Mouse (Mus musculus): ENCODE results near the gene 1810049J17Rik. TPM values are rescaled to one million over a fixed set of nuclear protein-coding genes. Genes with fewer than 3 reads are reported as not detected.

1810049J17Rik gene
- total and polyA plus RNA-seq, 3 experiments, result 23.9 TPM; not detected in 2

GRCm38 (mm10) chr15:12321091-12321787 is 460 bp downstream of the 1810049J17Rik start, which contains the start of gene Golph3 (continued):
- TF ChIP-seq E2F4 (IDR thresholded peaks at IDR 0.05; ENCODE audit: borderline replicate concordance, low read depth, low read length) (no peak), POLR2AphosphoS2 (IDR thresholded peaks at IDR 0.05; ENCODE audit: low read length) (peak; percentile 84), MXI1 (IDR thresholded peaks at IDR 0.05; ENCODE audit: low read depth, low read length) (no peak), CHD2 (IDR thresholded peaks at IDR 0.05; ENCODE audit: low read length) (no peak), CHD1 (IDR thresholded peaks at IDR 0.05; ENCODE audit: low read depth, low read length) (no peak), MAX (IDR thresholded peaks at IDR 0.05; ENCODE audit: low read length) (no peak), SMC3 (IDR thresholded peaks at IDR 0.05; ENCODE audit: low read depth, low read length) (no peak), KAT2A (conservative IDR thresholded peaks at IDR 0.05; ENCODE audit: low read depth, low read length) (no peak; the same call in 1 of the 2 replicates), MAFK (IDR thresholded peaks at IDR 0.05; ENCODE audit: borderline replicate concordance, low read depth, low read length) (no peak), ZNF384 (IDR thresholded peaks at IDR 0.05; ENCODE audit: low read depth, low read length) (no peak), TAL1 (IDR thresholded peaks at IDR 0.05; ENCODE audit: low read length) (no peak), RAD21 (IDR thresholded peaks at IDR 0.05; ENCODE audit: low read depth, low read length) (no peak), NRF1 (IDR thresholded peaks at IDR 0.05; ENCODE audit: insufficient read depth, low read depth, low read length, poor library complexity, severe bottlenecking) (peak; percentile 63), TBP (IDR thresholded peaks at IDR 0.05; ENCODE audit: low read depth, low read length) (peak; percentile 15; the same call in 1 of the 2 replicates), ELF1 (IDR thresholded peaks at IDR 0.05; ENCODE audit: low read depth, low read length) (peak; percentile 85), NELFE (IDR thresholded peaks at IDR 0.05; ENCODE audit: low read depth, low read length) (peak; percentile 83), POLR2AphosphoS5 (IDR thresholded peaks at IDR 0.05; ENCODE audit: borderline replicate concordance, low read depth, low read length) (no peak)

GRCm38 (mm10) chr15:12320441-12321090 is 1.1 kb downstream of the 1810049J17Rik start:
- TF ChIP-seq ZNF384 (IDR thresholded peaks at IDR 0.05; ENCODE audit: low read depth, low read length) (peak; percentile 86), E2F4 (IDR thresholded peaks at IDR 0.05; ENCODE audit: borderline replicate concordance, low read depth, low read length) (no peak), MYC (IDR thresholded peaks at IDR 0.05; ENCODE audit: low read depth, low read length) (no peak), RAD21 (IDR thresholded peaks at IDR 0.05; ENCODE audit: low read depth, low read length) (no peak), GATA1 (IDR thresholded peaks at IDR 0.05; ENCODE audit: low read depth, low read length) (no peak)

More at GRCm38 (mm10) chr15:12320441-12321090, 1.1 kb downstream of the 1810049J17Rik start:
- Histone ChIP-seq H3K27me3 (ENCODE audit: control insufficient read depth in 1 of 2, insufficient read depth in 2 of 2, low read length in 2 of 2) (no peaks in the 10 kb centered on the region), H3K4me1 (ENCODE audit: control insufficient read depth in 1 of 2, insufficient read depth in 2 of 2, low read length in 2 of 2) (peaks cover 16 to 32% of the 10 kb centered on the region in 2 experiments), H3K9me3 (replicated peaks; ENCODE audit: insufficient read depth, low read length) (no peaks in the 10 kb centered on the region), H3K27ac (ENCODE audit: control insufficient read depth, low read depth, low read length) (0 out of 2 replicates have a peak overlapping the region, but pooled peaks have one; percentile 7), H3K79me2 (ENCODE audit: control insufficient read depth, insufficient read depth, low read length, poor library complexity) (peaks cover 42% of the 10 kb centered on the region), H3K9ac (ENCODE audit: control insufficient read depth, low read depth, low read length, poor library complexity, severe bottlenecking) (peak overlapping the region; percentile 78), H3K36me3 (ENCODE audit: control insufficient read depth in 1 of 2, insufficient read depth in 2 of 2, low read length in 2 of 2) (peaks cover 8 to 42% of the 10 kb centered on the region in 2 experiments), H3K4me3 (ENCODE audit: control insufficient read depth in 1 of 2, insufficient read depth in 1 of 2, low read depth in 2 of 2, low read length in 2 of 2) (peak overlapping the region; percentile 79 to 94)
- DNase-seq (ENCODE audit: low read depth, low spot score), result no peak

Measured in MEL (cell line).